Mouse (Mus musculus) subcutaneous adipose tissue, adult 2 months (tissue): Measurements from ENCODE around the gene Vmn1r207-ps. TPM values are rescaled to one million over a fixed set of nuclear protein-coding genes. Genes with fewer than 3 reads are reported as not detected.

Experiments used
- polyA plus RNA-seq: library from polyadenylated mRNA; depleted of rRNA; stranded (reverse); fragments of >200 nt; gene quantifications from 2 replicates; pipeline ENCODE4 v1.2.3, GENCODE M21; 2012; ENCODE audit warnings: low replicate concordance; rRNA removed

The Vmn1r207-ps gene
- polyA plus RNA-seq = not detected in 2 replicates

DNA sequence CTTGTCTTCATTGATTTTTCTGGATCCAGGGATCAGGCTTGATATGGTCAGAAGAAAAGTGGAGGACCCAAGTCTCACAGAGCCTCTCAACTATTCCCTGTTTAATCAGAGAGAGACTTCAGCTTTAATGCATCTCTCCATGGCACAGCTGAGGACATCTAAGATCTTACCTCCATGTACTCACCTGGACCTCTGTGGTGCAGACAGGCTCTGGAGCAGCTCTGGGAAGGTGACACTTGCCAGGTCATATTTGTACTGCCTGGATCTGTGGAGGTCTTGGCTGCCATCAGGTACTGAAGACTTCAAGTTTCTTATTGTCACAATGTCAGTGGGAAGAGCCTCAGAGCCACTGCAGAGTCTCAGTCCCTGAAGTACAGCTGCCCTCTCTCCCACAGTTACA, at the start of gene Vmn1r207-ps:
Vmn1r207-ps (minus strand) TSS at position 101 of the 400 bp plus-strand sequence.

DNA sequence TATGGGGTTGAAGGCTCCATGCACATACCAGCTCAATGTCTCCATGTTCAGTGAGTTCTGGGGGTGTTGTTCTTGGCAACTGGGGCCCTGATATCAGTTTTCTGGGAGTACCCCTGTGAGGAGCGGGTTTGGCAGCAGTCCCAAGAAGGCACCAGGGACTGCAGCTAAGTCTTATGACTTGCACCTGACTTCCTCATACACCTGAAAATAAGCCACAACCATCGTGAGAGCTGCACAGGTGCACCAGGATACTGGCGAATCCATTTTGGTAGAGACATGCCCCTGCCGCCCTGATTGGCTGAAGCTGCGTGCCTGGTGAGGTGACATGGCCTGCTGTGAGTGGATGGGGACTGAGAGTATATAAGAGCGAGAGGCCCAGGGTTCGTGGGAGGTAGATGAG, 47.9 kb upstream of the Vmn1r207-ps start, which contains the start of gene Vmn1r208:
Vmn1r208 (minus strand) TSS at position 101 of the 400 bp plus-strand sequence.

Other genes with a start within 250 kb of the Vmn1r207-ps start
- 0.03 TPM in 1 of 2 replicates, not detected in the other for gene Vmn1r202, start 224.2 kb downstream of the Vmn1r207-ps start, polyA plus RNA-seq
- gene Vmn1r203, start 211.5 kb downstream of the Vmn1r207-ps start, polyA plus RNA-seq = not detected in 2 replicates
- gene Vmn1r204, start 176.4 kb downstream of the Vmn1r207-ps start, polyA plus RNA-seq = not detected in 2 replicates
- gene Vmn1r205, start 136.6 kb downstream of the Vmn1r207-ps start, polyA plus RNA-seq = not detected in 2 replicates
- not detected in 2 replicates for gene Vmn1r206, start 105.4 kb downstream of the Vmn1r207-ps start, polyA plus RNA-seq
- gene Vmn1r208, start 47.8 kb upstream of the Vmn1r207-ps start, polyA plus RNA-seq = not detected in 2 replicates
- gene Vmn1r209, start 80.1 kb upstream of the Vmn1r207-ps start, polyA plus RNA-seq = not detected in 2 replicates
- not detected in 2 replicates for gene Vmn1r210, start 101.7 kb upstream of the Vmn1r207-ps start, polyA plus RNA-seq
- gene Vmn1r211, start 127.9 kb upstream of the Vmn1r207-ps start, polyA plus RNA-seq = not detected in 2 replicates
- gene Vmn1r212, start 154.6 kb upstream of the Vmn1r207-ps start, polyA plus RNA-seq = not detected in 2 replicates